Mouse (Mus musculus): Measurements from ENCODE around the gene Cenpc1. TPM values are rescaled to one million over a fixed set of nuclear protein-coding genes. Genes with fewer than 3 reads are reported as not detected.

Cenpc1 gene
- total RNA-seq (2012; rRNA removed), result 14.1 and 15.9 TPM in 2 replicates
- 30.6 and 32.9 TPM in 2 replicates for total RNA-seq (2014; rRNA removed)
- polyA plus RNA-seq (2012; ENCODE audit: insufficient read length, low read depth), result 20.6 and 21.0 TPM in 2 replicates

DNA sequence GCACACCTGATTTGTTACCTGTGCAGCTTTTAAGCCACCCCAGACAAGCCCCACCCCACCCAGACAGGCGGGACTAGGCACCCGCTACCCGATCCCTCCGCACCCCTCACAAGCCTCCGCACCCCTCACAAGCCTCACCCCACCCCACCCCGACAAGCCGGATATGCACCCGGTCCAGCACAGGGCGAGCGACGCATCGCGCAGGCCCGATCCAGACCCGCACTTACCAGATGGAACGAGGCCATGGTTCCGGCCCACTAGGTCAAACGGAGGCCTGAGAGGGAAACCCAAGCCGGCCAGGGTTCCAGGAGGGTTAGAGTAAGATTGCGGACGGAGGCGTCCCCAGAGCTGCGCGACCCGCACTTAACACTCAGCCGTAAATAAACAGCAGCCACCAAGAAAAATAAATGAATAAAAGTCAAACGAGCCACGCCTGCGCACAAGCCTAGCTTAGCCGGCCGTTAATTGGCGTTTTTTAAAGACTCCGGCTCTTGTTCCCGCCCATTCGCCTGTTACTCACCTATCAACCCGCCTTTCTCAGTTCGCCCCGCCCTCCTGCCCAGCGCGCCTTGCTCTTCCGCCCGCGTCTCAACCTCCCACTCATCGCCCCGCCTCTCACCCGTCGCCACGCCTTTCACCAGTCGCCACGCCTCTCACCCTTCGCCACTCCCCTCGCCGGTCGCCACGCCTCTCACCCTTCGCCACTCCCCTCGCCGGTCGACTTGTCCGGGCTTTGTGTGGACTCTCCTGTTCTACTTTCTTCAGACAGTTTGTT, at the start of gene Cenpc1:
TSS of gene Cenpc1 (minus strand) at position 483 of the 775 bp plus-strand sequence.
- dilution Hi-C loops (cut with MboI; ENCODE audit: extremely low pct_ligation_motif_present, extremely low pct_unique_long_range_greater_than_20kb, low sequenced_read_pairs), result no loop called here
- in situ Hi-C loops (cut with MboI; ENCODE audit: low pct_ligation_motif_present, low pct_unique_long_range_greater_than_20kb, low sequenced_read_pairs), result loop anchor here (5.0 kb wide), 1 partner anchor 112 kb away; no protein-coding TSS in a partner anchor
- TF ChIP-seq NELFE (IDR thresholded peaks at IDR 0.05; ENCODE audit: low read depth, low read length) (peak; percentile 49), BHLHE40 (IDR thresholded peaks at IDR 0.05; ENCODE audit: low read depth, low read length) (0 out of 2 replicates have a peak, but pooled peaks have one; percentile 14), MYC (IDR thresholded peaks at IDR 0.05; ENCODE audit: low read depth, low read length) (no peak), CHD1 (IDR thresholded peaks at IDR 0.05; ENCODE audit: low read depth, low read length) (no peak; the same call in 1 of the 2 replicates), ELF1 (IDR thresholded peaks at IDR 0.05; ENCODE audit: low read depth, low read length) (peak; percentile 82), IRF4 (IDR thresholded peaks at IDR 0.05; ENCODE audit: low read depth, low read length) (peak; percentile 34; the same call in 1 of the 2 replicates), E2F4 (IDR thresholded peaks at IDR 0.05; ENCODE audit: insufficient replicate concordance, low read depth, low read length) (no peak), NRF1 (IDR thresholded peaks at IDR 0.05; ENCODE audit: low read depth, low read length) (peak; percentile 84), HCFC1 (IDR thresholded peaks at IDR 0.05; ENCODE audit: low read depth, low read length) (peak; percentile 56), MAZ (IDR thresholded peaks at IDR 0.05; ENCODE audit: low read depth, low read length) (peak; percentile 31; the same call in 1 of the 2 replicates), TBP (conservative IDR thresholded peaks at IDR 0.05; ENCODE audit: low read depth, low read length) (peak; percentile 95), POLR2A (IDR thresholded peaks at IDR 0.05; ENCODE audit: low read depth, low read length) (peak; percentile 78)

DNA sequence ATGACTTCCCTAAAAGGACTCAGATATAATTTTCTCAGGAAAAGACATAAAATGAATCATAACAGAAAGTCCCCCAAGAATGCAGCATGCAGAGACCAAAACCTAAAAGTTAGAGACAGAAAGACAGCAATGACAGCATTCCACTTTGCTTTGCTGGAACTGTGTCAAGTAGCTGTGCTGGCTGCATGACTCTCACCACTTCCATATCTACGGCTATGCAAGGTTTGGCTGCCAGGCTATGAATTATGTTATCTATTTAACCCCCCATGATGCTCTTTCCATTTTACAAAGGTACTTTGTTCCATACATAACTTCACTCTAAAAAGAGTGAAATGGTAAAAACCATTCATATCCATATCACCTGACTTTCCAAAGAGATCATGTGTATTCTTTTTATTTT, 48.6 kb upstream of the Cenpc1 start:
- no peaks in the 10 kb centered on the region for H3K27me3 ChIP-seq (replicated peaks)
- in situ Hi-C loops (cut with MboI; ENCODE audit: low pct_ligation_motif_present, low pct_unique_long_range_greater_than_20kb, low sequenced_read_pairs), result no loop called here
- no peak overlapping the region for H3K4me2 ChIP-seq (ENCODE audit: insufficient read depth, low read depth, poor library complexity, severe bottlenecking)

More for the DNA sequence above, at the start of gene Cenpc1:
- Histone ChIP-seq H3K4me2 (ENCODE audit: insufficient read depth, low read depth, poor library complexity, severe bottlenecking) (peak within 1 kb of the TSS; percentile 98), H3K27ac (ENCODE audit: insufficient read depth, low read depth) (peak within 1 kb of the TSS; percentile 39), H3K27me3 (replicated peaks) (no peaks in the 10 kb centered on the region), H3K4me3 (replicated peaks in 1 of 3; ENCODE audit: low read depth in 2 of 3, low read length in 2 of 3, poor library complexity in 1 of 3) (peak within 1 kb of the TSS; percentile 76 to 90 (median 86)), H3K36me3 (replicated peaks in 1 of 2; ENCODE audit: control insufficient read depth in 1 of 2, insufficient read depth in 1 of 2, low read length in 1 of 2) (no peaks in the 10 kb centered on the region), H3K9ac (ENCODE audit: insufficient read depth, low read depth) (peak within 1 kb of the TSS; percentile 84), H3K4me1 (ENCODE audit: control insufficient read depth in 1 of 2, insufficient read depth in 2 of 2) (peaks cover 4 to 20% of the 10 kb centered on the region in 2 experiments; a peak in 3 of 4 replicates), H3K79me2 (replicated peaks; ENCODE audit: control insufficient read depth, extremely low read depth, insufficient read depth, poor library complexity, severe bottlenecking) (peaks cover 23% of the 10 kb centered on the region), H3K9me3 (replicated peaks; ENCODE audit: low read length) (no peaks in the 10 kb centered on the region)
- DNase-seq (ENCODE audit: extremely low read depth), result peak; percentile 97

More for the DNA sequence above, 48.6 kb upstream of the Cenpc1 start:
- Histone ChIP-seq H3K4me3 (replicated peaks in 1 of 3; ENCODE audit: low read depth in 2 of 3, low read length in 2 of 3, poor library complexity in 1 of 3) (no peak overlapping the region), H3K27ac (ENCODE audit: insufficient read depth, low read depth) (no peak overlapping the region), H3K36me3 (replicated peaks in 1 of 2; ENCODE audit: control insufficient read depth in 1 of 2, insufficient read depth in 1 of 2, low read length in 1 of 2) (peaks cover 10 to 33% of the 10 kb centered on the region in 2 experiments), H3K4me1 (ENCODE audit: control insufficient read depth in 1 of 2, insufficient read depth in 2 of 2) (peaks cover 0 to 8% of the 10 kb centered on the region in 2 experiments; a peak in 1 of 4 replicates), H3K9me3 (replicated peaks; ENCODE audit: low read length) (no peaks in the 10 kb centered on the region), H3K9ac (ENCODE audit: insufficient read depth, low read depth) (no peak overlapping the region), H3K79me2 (replicated peaks; ENCODE audit: control insufficient read depth, extremely low read depth, insufficient read depth, poor library complexity, severe bottlenecking) (no peaks in the 10 kb centered on the region)
- dilution Hi-C loops (cut with MboI; ENCODE audit: extremely low pct_ligation_motif_present, extremely low pct_unique_long_range_greater_than_20kb, low sequenced_read_pairs), result no loop called here
- TF ChIP-seq GABPA (IDR thresholded peaks at IDR 0.05; ENCODE audit: insufficient replicate concordance, low read depth, low read length), result no peak
- TF ChIP-seq RAD21 (IDR thresholded peaks at IDR 0.05; ENCODE audit: low read depth, low read length), result no peak
- TF ChIP-seq IRF4 (IDR thresholded peaks at IDR 0.05; ENCODE audit: low read depth, low read length), result no peak
- TF ChIP-seq ELF1 (IDR thresholded peaks at IDR 0.05; ENCODE audit: low read depth, low read length), result no peak
- no peak for TF ChIP-seq MEF2A (IDR thresholded peaks at IDR 0.05; ENCODE audit: borderline replicate concordance, low read depth, low read length)
- TF ChIP-seq ZNF384 (IDR thresholded peaks at IDR 0.05; ENCODE audit: low read depth, low read length), result no peak
- no peak for TF ChIP-seq MAX (IDR thresholded peaks at IDR 0.05; ENCODE audit: low read length)
- TF ChIP-seq POLR2A (IDR thresholded peaks at IDR 0.05; ENCODE audit: low read depth, low read length), result no peak
- no peak for TF ChIP-seq SIN3A (IDR thresholded peaks at IDR 0.05; ENCODE audit: low read length)
- no peak for TF ChIP-seq NELFE (IDR thresholded peaks at IDR 0.05; ENCODE audit: low read depth, low read length)
- no peak for TF ChIP-seq SMC3 (IDR thresholded peaks at IDR 0.05; ENCODE audit: low read depth, low read length)
- no peak for TF ChIP-seq USF2 (conservative IDR thresholded peaks at IDR 0.05; ENCODE audit: low read depth, low read length)
- TF ChIP-seq POLR2AphosphoS2 (IDR thresholded peaks at IDR 0.05; ENCODE audit: low read depth, low read length), result no peak
- TF ChIP-seq TCF12 (IDR thresholded peaks at IDR 0.05; ENCODE audit: low read depth, low read length), result no peak
- TF ChIP-seq RCOR1 (conservative IDR thresholded peaks at IDR 0.05; ENCODE audit: low read depth, low read length), result no peak
- TF ChIP-seq JUND (conservative IDR thresholded peaks at IDR 0.05; ENCODE audit: low read depth, low read length), result no peak
- no peak for TF ChIP-seq PAX5 (IDR thresholded peaks at IDR 0.05; ENCODE audit: low read length)
- no peak for DNase-seq (ENCODE audit: extremely low read depth)

Measured in CH12.LX (cell line).